Mouse (Mus musculus) frontal cortex, postnatal 14 days (tissue): ENCODE measurements around the gene Arl15.

Experiments
- DNase-seq, 2 experiments: peaks; one replicate each; pipeline ENCODE4 v3.0.0; 2022; ENCODE audit warnings: low spot score in 2 of 2

Arl15 gene

DNA sequence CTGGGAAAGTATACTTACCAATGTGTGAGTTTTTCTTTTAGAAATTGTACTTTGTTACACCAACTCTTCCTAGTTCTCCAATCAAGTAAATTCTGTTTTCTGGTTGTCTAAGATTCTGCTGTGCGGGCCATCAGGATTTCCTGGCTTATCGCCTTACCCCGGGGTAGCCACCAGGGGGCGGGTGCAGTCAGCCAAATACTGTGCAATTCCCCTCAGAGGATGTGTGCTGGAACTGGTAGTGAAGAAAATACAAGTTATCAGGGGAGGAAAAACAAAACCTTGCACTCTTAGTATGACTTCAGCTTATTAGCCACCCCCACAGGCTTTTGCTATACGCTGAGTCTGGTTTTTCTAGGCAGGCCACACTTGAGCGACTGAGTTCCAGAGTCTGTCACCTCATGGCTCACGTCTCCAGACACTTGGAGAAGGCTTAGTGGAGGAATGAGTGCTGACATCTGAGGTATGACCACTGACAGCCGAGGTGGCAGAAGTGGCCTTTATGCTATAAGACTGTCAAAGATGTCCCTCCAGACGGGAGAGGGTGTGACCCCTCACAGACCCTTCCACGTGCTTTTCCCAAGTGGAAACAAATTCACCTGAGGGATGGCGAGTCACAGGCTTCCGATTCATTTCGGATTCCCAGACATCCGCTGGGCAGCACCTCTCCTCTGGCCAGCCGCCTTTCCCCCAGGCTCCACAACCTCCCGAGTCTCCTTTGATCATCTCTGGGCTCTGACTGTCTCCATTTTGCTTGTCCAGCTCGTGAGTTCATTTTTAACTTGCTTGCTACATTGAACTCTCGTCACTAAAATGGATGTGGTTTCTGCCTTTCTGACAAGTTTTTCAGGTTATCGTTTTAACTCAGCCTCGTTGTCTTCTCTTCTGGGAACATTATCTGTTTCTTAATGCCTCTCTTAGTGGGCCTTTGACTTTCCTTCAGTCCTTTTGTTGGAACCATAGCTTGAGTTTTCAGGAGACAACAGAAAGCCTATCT lies 75.2 kb downstream of the Arl15 start:
- DNase-seq = peak in 1 of 2 experiments; percentile 37

DNA sequence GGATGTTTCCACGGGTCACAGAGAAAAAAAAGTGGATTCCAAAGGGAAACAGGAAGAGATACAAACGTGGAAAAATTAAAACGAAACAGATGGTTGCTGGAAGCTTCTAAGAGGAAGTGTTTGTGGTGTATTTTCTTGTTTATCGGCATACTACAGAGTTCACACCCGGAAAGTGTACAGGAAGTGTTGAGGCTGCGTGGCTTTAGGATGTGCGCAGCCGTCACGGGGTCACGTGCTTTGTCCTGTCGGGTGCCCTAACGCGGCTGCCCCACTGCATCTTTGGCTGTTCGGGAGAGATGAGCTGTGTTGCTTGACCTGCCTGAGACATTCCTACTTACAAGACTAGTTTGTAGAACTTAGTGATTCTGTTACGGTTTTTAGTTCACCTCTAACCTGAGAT lies 76.1 kb downstream of the Arl15 start:
- DNase-seq = no peak

- no peak for DNase-seq
Measured at GRCm38 (mm10) chr13:113871853-113872252, 77.5 kb downstream of the Arl15 start.

- DNase-seq = no peak
Measured at GRCm38 (mm10) chr13:113875724-113876123, 81.4 kb downstream of the Arl15 start.

DNA sequence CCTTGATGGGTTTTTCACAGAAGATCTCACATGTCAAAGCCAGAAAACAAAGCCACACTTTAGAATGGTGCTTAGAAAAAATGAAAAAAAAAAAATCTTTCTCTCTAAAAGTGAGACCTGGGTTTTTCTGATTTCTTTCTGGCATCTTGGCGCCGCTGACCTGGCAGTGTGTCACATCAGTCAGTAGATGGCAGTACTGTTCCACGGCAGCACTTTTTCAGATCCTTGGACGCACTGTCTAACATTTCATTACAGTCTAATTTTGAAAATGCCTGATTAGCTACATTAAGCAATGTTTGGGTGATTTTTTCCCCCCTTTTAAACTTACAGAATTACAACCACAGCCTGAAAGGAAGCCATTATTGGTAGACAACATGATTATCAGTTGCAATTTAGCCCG lies 83.1 kb downstream of the Arl15 start:
- peak; percentile 33 to 55 for DNase-seq

GRCm38 (mm10) chr13:113878571-113878970 lies 84.3 kb downstream of the Arl15 start:
- DNase-seq = no peak

GRCm38 (mm10) chr13:113879651-113880327 lies 85.5 kb downstream of the Arl15 start:
- DNase-seq = no peak

DNA sequence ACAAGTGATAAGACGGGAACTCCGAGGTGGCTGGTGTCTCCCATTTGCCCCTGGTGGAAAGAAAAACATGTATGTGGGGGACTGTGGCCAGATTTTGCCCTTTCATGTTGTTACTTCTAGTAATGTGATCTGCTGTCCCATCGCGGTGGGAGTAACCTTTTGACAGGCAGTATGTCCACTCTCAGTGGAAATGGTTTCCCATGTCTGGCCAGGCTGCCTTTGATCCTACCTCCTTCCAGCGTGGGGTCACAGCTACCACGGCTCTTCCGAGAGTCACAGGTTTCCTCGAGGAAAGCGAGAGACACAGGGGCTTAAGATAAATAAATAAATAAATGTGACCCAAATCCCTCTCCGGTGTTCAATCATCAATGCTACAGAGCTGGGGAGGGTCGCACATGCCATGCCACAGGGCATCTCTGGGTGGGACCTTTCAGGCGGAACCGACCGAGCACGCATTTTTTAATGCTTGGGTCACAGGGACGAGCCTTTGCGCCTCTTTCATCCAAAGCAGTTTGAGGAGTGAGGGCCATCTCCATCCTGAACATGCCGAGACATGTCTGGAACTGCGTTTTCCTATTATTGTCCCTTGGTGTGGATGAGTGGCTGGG lies 86.4 kb downstream of the Arl15 start:
- no peak for DNase-seq

- DNase-seq = no peak
Measured at GRCm38 (mm10) chr13:113882959-113883358, 88.7 kb downstream of the Arl15 start.

DNA sequence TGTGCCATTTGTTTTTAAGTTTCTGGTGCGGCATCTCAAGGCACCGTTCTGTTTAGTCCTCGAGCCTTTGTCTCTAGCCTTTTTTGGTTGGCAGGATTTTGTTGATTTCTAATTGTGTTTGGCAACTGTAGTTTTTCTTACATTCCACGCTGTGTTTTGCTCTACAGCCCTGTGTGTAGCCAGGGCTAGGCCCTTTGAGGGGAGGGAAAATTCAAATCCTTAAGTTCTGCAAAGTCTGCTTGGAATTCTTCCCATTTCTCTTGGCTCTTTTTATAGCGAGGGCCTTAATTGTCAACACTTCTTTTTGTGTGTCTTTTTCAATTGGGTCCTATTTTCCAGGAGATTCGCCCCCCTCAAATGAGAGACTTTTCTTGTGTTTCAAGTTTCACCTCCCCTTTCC lies 92.8 kb downstream of the Arl15 start:
- DNase-seq = no peak

GRCm38 (mm10) chr13:113888126-113888525 lies 93.8 kb downstream of the Arl15 start:
- no peak for DNase-seq

- DNase-seq = no peak
Measured at GRCm38 (mm10) chr13:113888704-113889103, 94.4 kb downstream of the Arl15 start.

DNA sequence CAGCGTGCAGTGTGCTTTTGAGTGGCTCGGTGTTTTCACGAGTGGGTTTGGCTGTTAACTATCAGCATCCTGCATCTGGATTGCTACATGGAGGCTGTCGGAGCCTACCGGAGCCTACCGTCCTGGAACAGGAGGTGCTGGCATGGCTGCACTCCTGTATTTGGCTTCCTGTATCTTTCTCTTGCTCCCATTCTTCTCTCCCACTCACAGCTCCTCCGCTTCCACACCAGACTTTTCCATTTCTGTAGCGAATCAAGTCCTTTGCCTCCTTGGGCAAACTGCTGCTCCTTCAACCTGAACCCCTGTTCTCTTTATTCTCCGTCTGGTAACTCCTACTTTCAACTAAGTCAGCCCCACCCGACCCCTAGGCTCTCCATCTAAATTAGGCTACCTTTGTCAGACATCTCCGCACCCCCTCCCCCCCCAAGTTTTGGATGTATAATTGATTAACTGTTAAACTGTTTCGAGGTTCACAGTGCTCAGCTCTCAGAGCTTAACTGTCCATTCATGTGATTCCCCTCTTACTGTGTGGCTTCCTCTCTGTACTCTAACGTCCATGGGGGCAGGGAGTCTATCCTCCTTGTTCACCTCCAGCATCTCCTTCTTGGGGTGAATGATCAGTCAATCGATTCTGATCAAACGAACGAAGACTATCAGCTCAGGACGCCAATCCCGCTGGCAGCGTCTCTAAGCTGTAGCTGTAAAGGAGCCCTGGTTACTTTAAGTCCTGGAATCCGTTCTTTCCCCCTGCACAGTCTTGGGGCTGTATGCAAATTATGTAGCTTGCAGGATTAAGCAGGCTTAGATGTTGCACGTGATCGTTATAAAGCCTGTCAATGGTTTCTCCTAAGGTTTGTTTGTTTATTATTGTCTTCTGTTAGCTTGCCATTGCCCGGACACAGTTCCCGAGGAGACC lies 95.1 kb downstream of the Arl15 start:
- DNase-seq = no peak

DNA sequence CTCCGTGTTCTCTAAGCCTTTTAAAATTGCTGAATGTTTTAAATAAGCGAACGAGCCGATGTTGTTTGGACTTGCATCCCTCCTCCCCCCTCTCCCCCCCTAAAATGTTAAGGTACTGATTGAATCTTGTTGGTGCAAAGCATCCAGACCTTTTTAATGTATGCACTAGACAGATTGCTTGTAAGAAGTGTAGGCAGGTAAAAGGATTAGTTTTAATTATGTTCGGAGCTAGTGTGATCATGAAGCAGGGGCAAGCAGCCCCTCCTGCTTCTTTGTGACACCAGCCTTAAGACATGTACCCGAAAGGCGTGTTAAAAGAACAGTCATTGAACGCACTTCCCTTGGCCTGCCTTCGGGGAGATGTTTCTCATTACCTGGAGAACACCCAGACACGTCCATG lies 102.4 kb downstream of the Arl15 start:
- DNase-seq = no peak

GRCm38 (mm10) chr13:113897498-113897897 lies 103.2 kb downstream of the Arl15 start:
- DNase-seq = no peak

GRCm38 (mm10) chr13:113897951-113898350 lies 103.6 kb downstream of the Arl15 start:
- no peak for DNase-seq

DNA sequence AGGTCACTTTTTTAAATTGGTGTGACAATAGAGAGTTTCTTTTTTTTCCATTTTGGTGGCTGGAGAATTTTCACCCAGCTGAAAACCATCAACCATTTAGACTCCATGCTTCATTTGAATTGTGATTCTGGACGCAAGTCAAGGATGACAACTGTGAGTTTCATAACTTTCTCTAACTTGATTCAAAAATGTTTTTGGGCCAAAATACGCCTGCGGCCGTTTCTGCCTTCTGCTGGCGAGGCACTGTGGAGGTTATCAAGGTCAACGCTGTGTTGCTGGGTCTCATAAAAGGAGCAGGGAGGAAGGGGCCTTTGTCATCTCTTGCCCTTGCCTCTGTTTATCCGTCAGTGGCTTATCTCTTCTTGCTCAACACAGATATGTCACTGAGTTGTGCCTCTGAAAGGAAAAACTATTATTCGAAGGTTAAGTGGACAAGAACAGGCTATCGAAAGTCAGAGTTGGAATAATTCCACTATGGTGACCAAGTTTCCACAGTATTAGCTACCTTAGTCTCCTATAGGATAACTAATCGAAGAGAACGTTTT lies 106.8 kb downstream of the Arl15 start:
- DNase-seq = no peak

DNA sequence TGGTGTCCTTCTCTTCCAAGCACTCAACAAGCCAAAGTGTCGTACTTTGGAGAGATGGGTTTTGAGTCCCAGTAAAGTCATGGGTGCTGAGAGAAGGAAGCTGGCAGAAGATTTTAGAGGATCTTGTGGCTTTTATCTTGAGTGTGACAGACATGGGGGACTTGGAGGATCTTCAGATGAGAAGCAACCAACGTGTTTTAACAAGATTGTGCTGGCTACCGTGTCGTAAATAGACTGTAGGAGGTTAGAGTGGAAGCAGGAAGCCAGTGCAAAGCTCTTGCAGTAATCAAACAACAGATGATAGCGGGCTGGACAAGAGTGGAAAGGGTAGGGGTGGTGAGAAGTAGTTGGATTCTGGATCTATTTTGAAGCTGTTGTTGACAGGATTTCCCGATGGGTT lies 109.0 kb downstream of the Arl15 start:
- DNase-seq = no peak

GRCm38 (mm10) chr13:113911986-113912519 lies 117.7 kb downstream of the Arl15 start:
- DNase-seq = no peak

- no peak for DNase-seq
Measured at GRCm38 (mm10) chr13:113914551-113914971, 120.3 kb downstream of the Arl15 start.

- DNase-seq = no peak
Measured at GRCm38 (mm10) chr13:113915700-113916099, 121.4 kb downstream of the Arl15 start.
